Mouse (Mus musculus) liver, adult 10 weeks (tissue): Measurements from ENCODE around the gene Igfbp4. TPM values are rescaled to one million over a fixed set of nuclear protein-coding genes. Genes with fewer than 3 reads are reported as not detected.

Experiments
- polyA plus RNA-seq: library from polyadenylated mRNA; stranded (reverse); fragments of 350-450 nt; fragmentation: Illumina TruSeq; extraction: RNeasy Lipid Tissue Mini Kit (QIAGEN cat#74804); gene quantifications from one replicate; pipeline ENCODE4 v1.2.3, GENCODE M21; 2014; ENCODE audit warnings: low read depth, low replicate concordance

The Igfbp4 gene
- polyA plus RNA-seq: 267 TPM

GRCm38 (mm10) chr11:99041051-99041729 is at the start of gene Igfbp4:
Gene Igfbp4 (plus strand): TSS chr11:99041244.

GRCm38 (mm10) chr11:99023500-99024467 is 17.3 kb upstream of the Igfbp4 start, which contains the start of gene Top2a:
Gene Top2a (minus strand): TSS chr11:99024189.

DNA sequence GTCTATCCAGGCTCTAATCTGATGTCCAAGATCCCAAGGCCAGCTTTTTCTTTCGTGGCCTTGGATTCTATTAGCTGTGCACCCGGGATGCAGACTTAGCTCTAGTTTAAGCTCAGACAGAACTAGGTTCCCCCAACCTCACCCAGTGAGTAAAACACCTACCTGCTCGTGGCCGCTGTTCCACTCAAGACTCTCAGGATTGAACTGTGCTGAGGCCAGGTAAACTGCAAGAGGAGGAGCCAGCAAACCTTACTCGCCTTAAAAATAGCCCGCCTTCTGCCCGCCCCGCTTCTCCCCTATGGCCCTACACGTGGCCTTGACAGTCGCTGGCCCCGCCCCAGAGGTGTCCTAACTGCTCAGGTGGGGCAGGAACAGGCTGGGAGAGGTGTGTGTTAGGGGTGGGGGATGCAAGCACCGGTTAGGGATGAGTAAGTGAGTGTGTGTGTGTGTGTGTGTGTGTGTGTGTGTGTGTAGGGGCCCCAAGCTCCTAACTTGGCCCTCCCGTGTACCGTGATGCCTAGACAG is 48.1 kb downstream of the Igfbp4 start, which contains the start of gene Tns4:
Tns4 (minus strand) TSS at position 230 of the 525 bp plus-strand sequence.

Other genes with a start within 250 kb of the Igfbp4 start
- gene Msl1, start 245.7 kb upstream of the Igfbp4 start, polyA plus RNA-seq: 35.5 TPM
- gene Casc3, start 236.3 kb upstream of the Igfbp4 start, polyA plus RNA-seq: 8.3 TPM
- gene Rapgefl1, start 204.5 kb upstream of the Igfbp4 start, polyA plus RNA-seq: not detected
- 4.0 TPM for gene Wipf2, start 177.6 kb upstream of the Igfbp4 start, polyA plus RNA-seq
- gene Cdc6, start 133.4 kb upstream of the Igfbp4 start, polyA plus RNA-seq: 0.08 TPM
- gene Rara, start 113.4 kb upstream of the Igfbp4 start, polyA plus RNA-seq: 1.1 TPM
- not detected for gene Gjd3, start 58.2 kb upstream of the Igfbp4 start, polyA plus RNA-seq
- gene Top2a, start 17.1 kb upstream of the Igfbp4 start, polyA plus RNA-seq: 0.58 TPM
- 0.08 TPM for gene Tns4, start 48.1 kb downstream of the Igfbp4 start, polyA plus RNA-seq
- 0.32 TPM for gene Ccr7, start 113.8 kb downstream of the Igfbp4 start, polyA plus RNA-seq
- gene Smarce1, start 189.8 kb downstream of the Igfbp4 start, polyA plus RNA-seq: 48.9 TPM
- gene Krt222, start 202.8 kb downstream of the Igfbp4 start, polyA plus RNA-seq: not detected
- not detected for gene Krt24, start 244.0 kb downstream of the Igfbp4 start, polyA plus RNA-seq